Mouse (Mus musculus): Measurements from ENCODE around the gene Tbc1d1.

DNA sequence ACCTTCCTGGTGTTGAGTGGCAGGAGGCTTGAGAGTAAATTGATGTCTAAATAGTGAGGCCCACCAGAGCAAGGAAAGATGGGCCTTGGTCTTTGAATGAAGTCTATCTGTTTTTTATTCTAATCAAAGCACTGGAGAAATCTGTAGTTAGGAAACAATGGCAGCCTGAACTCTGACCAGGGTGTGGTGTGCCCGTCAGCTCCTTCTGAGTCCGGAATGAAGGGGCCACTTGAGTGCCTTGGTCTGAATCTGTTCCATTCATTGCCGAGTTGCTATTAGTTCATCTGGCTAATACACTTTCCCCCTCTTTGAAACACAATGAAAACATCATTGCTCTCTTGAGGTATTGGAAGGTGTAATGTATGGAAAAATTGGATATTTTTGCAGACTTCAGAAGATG is 98.2 kb downstream of the Tbc1d1 start:
- no peak for TF ChIP-seq CTCF (IDR thresholded peaks at IDR 0.05; ENCODE audit: borderline replicate concordance, control insufficient read depth, extremely low read depth, insufficient read depth, low read length, poor library complexity)
- TF ChIP-seq POLR2A (IDR thresholded peaks at IDR 0.05; ENCODE audit: control insufficient read depth, extremely low read depth, insufficient read depth, low read length, poor library complexity) = no peak
